Mouse (Mus musculus): ENCODE data around the gene Ppt2.

GRCm38 (mm10) chr17:34593752-34594525, 34.4 kb downstream of the Ppt2 start:
- no peak for TF ChIP-seq CTCF (conservative IDR thresholded peaks at IDR 0.05; ENCODE audit: insufficient read depth, insufficient read length, low read depth, low read length)
- TF ChIP-seq POLR2A (IDR thresholded peaks at IDR 0.05; ENCODE audit: low read depth, low read length) = no peak
